Mouse (Mus musculus) layer of hippocampus, postnatal 25 days (tissue): ENCODE data around the gene Cirbp. TPM values are rescaled to one million over a fixed set of nuclear protein-coding genes. Genes with fewer than 3 reads are reported as not detected.

Experiments used
- DNase-seq, 2 experiments: peaks; one replicate each; pipeline ENCODE4 v3.0.0; 2022; ENCODE audit warnings: mixed read lengths in 2 of 2, low spot score in 1 of 2; ENCODE audit errors: extremely low spot score in 1 of 2
- total RNA-seq, 2 experiments: library from RNA; stranded (reverse); gene quantifications; 2 replicates each; pipeline ENCODE4 v1.2.3; 2021

Cirbp gene
- total RNA-seq, 2 experiments from 2014 or later: 69.5 to 97.5 TPM

DNA sequence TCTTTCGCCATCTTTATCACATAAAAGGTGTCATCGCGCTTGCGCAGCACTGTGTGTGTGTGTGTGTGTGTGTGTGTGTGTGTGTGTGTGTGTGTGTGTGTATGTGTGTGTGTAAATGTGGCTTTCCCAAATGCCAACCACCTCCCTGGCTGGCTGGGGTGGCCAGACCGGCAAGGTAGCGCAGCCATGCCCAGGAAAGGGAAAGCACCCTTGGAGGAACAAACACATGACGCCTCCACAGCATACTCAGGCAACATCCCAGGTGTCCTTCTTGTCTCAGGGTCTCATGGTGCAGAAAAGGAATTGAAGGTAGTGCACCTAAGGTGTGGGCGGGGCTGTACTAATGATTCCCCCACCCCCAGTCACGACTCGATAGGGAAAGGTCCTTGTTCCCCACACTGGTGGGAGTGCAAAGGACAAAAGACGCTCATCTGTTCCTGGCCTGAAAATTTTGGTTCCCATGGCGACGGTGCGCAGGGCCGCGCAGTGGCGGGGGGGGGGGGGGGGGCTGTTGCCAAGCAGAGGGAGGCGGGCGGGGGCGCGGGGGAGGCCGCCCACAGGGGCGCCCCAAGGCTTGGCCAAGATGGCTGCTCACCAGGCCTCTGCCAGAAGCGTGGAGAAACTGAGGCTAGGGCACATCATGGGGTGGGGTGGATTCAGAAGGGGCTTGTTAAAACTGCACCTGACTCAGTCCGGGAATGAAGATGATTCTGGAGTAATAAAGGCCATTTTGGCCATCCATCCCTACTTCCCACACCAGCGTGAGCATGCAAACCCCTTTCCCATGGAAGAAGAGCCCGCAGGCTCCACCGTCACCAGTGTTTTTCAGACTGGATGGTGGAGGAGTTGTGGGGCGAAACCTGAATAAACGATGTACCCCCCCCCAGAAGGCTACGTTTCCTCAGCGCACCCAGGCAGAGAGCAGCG, 27.9 kb upstream of the Cirbp start:
- peak in 1 of 2 experiments; percentile 31 for DNase-seq

DNA sequence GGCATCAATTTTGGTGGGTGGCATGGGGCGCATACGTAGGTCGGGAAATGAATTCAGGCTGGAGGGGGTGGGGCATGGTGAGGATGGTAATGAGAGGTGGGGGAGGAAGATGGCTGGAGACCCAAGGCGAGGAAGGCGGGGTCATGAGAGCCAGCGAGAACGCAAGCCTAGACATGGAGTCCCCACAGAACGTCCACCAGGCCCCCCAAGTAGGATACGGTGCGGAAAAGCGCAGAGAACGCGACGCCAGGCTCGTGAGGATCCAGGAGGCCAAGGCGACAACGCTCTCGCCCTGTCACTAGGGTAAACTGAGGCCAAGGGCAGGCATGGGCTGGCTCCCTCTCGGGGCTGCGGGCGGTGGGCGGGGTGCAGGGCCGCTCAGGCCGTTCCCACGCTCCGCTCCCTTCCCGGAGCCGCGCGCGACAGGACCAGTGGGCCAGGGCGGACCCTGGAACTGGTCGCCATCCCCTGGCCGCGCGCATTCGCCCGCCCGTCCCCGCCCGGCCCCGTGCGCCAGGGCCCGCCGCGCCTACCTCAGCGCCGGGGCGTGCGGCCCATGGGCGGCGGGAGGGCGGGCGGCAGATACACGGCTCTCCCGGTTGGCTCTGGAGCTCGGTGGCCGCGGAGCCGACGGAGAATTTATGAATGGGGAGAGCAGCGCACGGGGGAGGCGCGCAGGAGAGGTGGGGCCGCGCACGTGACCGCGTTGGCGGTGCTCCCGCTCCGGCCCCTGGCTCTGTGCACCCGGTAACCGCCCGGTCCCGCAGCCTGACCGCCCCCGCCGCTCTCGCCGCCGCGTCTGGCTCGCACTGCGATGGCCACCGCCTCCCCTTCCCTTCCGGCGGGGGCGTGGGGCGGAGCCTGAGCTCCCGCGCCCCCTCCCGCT, 27.0 kb upstream of the Cirbp start, which contains the start of gene Atp5d:
Atp5d (plus strand) TSS at position 80 of the 886 bp plus-strand sequence.
- DNase-seq: peak in 1 of 2 experiments; percentile 64

DNA sequence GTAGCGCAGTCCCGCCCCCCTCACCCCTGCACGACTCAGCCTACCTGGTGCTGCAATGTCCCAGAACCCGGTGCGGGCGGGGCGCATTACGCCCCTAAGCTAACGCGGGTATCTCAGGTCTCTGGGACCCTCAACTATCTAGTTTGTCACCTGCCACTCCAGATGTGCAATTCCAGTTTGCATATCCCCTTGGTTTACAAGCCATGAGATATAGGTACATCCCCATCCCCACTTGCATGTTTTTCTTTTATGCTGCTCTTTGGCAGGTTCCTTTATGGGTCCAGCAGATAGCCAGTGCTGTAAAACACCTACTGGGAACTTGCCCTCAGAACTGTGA, 26.4 kb upstream of the Cirbp start:
- DNase-seq: peak in 1 of 2 experiments; percentile 40

DNA sequence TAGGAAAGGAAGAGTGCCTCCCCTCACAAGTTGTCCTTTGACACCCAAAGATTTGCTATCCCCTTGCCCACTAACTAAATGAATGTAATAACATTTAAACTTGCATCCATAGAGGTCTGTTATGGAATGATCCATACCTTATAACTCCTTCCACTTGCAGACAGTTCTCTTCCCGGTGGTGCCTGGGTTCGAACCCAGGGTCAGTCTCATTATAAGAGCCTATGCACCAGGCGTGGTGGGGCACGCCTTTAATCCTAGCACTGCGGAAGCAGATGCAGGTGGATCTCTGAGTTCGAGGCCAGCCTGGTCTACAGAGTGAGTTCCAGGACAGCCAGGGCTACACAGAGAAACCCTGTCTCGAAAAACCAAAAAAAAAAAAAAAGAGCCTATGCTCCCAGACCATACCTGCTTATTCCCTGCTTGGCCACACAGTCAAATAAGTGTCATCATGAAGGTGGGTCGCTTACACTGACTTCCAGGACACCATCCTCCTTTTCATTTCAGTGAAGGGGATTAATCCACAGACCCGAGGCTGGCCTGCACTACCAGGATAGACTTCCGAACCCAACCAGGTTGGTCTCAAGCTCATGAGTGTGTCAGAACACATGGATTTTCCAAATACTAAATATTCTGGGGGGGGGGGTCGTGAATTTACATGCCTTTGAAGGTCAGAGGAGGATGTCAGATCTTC, 25.7 kb upstream of the Cirbp start:
- no peak for DNase-seq

DNA sequence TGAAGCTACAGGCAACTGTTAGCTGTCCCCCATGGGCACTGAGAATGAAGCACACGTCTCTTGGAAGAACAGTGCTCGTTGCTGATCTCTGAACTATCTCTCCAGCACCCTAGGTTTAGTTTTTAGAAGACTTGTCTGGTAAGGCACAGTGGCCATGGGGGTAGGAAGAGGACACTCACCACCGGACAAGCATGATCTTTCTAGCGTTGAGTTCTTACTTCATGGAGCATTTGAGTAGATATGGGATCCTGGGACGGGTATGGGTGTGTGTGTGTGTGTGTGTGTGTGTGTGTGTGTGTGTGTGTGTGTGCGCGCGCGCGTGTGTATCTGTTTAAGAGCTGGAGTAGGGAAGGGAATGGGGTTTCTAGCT, 25.1 kb upstream of the Cirbp start, which contains the start of gene Cbarp:
Cbarp (minus strand) TSS at position 170 of the 370 bp plus-strand sequence.
- DNase-seq: no peak

DNA sequence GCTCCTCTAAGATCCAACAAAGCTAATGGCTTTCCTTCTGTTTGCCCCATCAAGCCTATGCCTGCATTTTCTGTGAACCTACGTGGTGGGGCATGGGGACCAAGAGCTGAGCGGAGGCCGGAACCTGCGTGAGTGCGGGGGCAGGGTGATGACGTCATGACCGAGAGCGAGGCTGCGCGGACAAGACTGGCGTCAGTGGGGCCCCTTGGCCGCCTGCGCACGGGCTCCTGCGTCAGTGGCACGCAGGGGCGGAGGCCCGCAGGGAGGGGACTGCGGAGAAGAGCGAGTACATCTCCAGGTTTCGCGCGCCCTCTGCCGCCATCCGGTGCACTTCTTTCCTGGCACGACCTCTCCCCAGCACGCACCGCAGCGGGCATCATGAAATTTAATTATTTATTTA, 24.5 kb upstream of the Cirbp start:
- peak; percentile 86 to 93 for DNase-seq

DNA sequence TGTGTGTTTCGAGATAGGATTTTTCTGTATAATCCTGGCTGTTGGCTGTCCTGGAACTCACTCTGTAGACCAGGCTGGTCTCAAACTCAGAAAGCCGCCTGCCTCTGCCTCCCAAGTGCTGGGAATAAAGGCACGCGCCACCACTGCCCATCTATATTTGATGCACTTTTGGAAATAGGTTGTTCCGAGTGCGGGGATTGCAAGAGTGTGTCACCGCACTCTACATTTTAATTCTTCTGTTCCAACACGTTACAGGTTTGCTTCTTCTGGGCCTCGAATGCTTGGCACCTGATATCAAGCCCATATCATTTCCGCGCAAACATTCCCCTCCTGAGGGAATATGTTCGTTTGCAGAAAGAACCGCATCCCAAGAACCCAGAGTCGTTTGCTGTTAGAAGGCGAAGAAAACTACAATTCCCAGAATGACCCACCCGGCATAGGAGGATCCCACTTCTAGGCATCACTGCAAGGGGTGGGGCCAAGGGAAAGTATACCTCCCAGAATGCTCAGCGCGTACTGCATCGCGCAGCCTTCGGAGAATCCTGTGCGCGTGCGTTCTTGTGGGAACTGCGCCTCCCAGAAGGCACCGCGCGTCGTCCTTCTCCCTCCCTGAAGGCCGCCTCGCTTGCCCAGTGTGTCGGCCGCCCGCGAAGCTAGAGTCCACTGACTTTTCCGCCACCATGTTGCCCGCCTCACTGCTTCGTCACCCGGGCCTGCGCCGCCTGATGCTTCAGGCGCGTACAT, 23.8 kb upstream of the Cirbp start:
- peak in 1 of 2 experiments; percentile 82 for DNase-seq

DNA sequence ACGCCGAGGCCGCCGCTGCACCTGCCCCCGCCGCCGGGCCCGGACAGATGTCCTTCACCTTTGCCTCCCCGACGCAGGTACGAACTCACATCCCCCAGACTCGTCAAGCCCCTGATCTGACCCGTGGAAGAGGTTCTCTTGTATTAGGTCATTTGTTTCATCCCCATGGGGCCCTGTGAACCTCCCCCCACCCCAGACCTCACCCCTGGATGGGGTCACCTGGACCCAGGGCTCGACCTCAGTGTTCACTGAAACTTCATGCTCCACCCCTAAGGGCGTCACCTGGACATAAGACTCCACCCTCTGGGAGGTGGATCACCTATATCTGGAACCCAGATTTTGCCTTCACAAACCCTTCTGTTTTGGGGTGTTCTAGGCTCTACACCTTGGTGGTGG, 23.3 kb upstream of the Cirbp start:
- DNase-seq: no peak

DNA sequence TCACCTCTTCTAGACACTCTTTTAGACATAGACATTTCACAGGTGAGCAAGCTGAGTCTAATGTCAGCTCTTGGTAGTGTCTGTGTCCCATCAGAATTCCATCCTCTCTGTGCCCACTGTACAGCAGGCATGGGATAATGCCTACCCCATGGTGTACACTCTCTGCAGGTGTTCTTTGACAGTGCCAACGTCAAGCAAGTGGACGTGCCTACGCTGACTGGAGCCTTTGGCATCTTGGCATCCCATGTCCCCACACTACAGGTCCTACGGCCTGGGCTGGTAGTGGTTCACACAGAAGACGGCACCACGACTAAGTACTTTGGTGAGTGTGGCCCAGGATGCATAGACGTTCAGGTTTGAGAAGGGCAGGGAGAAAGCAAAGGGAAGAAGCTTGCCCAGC, 22.1 kb upstream of the Cirbp start:
- DNase-seq: no peak

DNA sequence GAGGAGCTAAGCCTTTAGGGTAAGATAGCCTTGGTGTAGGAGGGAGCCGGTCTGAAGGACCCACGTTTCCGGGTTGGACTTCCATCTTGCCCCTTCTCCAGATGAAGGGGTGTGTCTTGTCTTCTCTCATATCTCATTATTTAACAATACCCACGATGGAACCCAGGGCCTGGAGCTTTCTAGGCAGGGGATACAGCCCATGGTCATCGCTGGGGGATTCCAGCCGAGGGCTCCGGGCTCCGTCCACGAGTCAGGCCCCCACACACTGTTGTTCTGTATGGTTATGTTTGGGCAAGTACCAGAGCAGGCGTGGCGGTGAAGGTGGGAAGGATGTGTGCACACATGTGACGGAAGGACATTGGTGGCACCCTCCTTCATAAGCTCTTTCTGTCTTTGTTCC, 21.6 kb upstream of the Cirbp start:
- DNase-seq: no peak

DNA sequence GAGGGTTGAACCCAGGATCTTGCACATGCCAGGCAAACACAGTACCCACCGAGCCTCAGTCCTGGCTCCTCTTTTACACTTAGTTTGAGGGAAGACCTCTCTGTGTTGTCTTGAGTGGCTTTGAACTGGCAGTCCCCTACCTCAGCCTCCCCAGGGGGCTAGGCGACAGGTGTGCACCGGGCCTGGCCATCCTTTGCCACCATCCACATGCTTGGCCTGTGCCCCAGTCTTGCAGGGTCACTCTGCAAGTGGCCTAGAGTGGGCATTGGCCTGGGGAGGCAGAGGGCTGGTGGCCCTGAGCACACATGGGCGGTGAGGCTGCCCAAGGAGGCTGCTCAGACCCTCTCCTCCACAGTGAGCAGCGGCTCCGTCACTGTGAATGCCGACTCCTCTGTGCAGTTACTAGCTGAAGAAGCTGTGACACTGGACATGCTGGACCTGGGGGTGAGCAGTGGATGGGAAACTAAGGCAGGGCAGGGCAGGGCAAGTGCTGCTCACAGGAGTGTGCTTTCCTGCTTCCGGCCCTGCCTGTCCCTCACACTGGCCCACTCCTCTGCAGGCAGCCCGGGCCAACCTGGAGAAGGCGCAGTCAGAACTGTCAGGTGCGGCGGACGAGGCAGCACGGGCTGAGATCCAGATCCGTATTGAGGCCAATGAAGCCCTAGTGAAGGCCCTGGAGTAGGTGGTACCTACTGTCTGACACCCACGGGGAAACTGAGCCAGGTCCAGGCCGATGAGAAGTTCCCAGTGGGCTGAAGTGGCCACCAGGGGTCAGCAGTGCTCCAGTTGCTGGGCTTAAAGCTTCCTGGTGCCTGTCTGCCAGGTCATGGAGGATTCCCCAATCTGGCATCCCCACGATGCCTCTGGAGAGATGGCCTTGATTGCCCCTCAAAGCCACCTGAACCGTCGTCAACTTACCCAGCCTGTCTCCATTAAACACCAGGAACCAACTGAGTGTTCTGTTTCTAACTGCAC, 20.6 kb upstream of the Cirbp start:
- peak in 1 of 2 experiments; percentile 80 for DNase-seq

DNA sequence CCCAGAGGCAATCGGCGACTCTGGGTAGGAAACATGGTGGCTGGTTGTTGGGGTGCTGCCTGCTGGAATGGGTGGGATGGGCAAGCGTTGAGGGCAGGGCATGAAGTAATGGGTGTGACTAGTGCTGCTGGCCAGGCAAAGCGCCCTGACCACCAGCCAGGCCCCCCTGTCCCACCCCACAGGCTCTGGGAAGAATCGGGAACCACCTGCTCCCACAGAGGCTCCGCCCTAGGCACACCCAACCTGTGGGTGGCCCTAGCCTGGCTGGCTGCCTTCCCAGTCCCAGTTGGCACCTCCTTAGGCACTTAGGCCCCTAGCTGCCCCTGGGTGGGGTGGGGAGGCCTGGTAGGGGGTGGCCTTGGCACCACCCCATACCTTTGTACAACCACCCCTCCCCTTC, 19.9 kb upstream of the Cirbp start:
- DNase-seq: no peak

DNA sequence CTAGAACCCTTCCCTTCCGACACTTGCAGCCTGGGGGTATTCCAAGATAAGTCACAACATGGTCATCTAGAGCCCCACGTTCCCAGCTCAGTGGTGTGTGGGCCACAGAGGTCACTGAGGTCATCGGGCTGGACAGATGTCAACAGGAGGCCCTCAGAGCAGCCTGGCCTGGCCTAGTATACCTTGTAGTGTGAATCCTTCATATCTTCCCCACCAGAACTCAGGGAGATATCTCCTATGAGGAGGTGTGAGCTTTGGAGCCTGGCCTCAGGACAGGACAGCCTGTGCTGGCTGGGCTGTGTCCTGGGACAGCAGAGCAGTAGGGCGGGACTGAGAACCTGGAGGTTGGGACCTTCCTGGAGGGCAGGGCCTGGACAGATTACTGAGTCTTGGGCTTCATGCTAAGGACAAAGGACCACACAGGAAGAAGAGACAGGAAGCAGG, 19.2 kb upstream of the Cirbp start:
- DNase-seq: no peak

DNA sequence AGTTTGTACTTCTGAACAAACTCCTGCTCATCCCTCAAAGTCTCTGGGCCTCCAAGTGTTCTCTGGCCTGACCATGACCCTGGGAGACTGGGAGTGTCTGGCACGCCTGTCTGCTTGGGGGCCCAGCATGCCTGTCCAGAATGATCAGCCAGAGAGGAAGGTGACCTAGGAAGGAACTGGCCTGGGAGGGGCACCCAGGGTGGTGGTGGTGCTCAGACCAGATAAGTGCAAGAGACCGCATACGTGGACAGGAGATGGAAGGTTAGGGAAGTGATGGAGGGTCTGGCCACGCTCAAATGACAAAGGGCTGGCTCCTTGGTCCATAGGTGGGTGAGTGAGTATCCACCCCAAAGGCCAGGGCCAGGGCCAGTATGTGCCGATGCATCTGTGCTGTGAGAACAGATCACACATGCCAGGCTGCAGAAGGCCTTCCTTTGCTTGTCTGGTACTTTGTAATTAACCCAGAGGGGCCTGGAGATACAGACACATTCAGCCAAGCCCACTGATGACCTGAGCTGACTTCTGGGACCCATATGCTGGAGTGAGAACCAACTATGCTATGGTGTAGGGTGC, 18.6 kb upstream of the Cirbp start:
- DNase-seq: no peak

DNA sequence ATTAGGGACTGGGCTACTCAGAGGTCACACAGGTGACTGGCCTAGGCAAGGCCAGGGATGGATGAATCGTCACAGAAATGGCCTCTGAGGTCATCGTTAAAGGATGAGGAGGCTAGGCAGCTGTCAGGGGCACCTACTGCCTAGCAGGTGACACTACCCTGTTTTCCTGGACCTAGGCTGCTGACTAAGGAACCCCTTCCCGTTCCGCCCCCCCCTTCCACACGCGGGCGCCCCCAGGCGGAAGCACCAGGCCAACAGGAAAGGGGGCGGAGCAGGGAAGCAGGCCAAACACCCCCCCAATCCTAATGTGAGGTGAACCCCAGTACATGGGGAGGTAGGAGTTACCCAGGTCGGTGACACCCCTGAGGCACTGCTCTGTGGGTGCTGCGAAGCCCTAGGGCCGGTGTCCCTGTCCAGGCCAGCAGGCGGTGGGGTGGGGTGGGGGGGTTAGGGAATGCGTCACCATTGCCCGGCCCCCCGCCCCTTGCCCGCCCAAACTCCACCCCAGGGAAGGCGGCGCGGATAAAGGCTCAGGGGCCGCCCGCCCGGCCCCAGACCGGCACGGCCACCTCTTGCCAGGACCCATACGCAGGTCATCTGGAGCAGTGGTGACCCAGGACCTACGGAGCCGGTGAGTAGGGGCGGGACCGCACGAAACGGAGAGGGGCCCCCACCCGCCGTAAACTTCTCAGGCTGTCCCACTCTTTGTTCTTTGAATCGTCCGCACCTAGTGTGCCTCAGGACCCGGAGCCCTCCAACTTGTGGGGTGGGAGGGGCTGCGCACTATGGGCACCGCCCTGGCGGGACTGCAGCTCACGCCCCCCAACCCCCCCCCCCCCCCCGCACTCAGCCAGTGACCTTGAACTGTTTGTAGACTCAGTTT, 17.8 kb upstream of the Cirbp start, which contains the start of gene Midn:
Midn (plus strand) TSS at position 554 of the 883 bp plus-strand sequence.
- DNase-seq: no peak

DNA sequence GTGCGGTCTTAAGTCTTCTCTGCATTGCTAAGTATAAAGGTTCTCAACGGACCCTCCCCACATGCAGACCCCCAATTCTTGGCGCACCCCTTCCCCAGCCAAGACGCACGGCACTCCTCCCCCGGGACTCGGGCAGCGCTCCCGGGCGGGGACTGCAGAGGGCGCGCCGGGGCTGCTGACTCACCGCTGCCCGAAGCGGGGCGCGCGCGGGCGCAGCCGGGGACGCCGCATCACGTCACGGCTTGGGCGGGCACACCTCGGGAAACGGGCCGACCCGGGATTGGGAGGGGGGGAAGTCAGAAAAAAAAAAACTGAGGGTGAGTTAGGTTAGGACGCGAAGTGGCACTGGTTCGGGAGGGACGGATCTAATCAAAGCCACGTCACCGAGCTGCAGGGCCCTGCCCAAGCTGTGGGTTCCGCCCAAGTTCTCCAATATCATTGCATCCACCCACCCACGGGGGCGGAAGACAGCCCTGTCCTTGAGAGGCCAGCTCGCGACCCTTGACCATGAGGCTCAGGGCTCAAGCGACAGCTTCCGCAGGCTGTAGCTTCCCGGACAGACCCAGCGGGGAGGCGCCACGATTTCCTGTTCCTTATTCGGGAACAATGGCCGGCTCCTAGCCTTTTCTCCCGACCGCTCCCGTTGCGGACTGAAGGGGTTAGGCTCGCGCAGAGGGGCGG, 17.0 kb upstream of the Cirbp start:
- DNase-seq: peak; percentile 91 to 92
